Mouse (Mus musculus): ENCODE data around the gene Wdr25. TPM values are rescaled to one million over a fixed set of nuclear protein-coding genes. Genes with fewer than 3 reads are reported as not detected.

The Wdr25 gene
- polyA plus RNA-seq, 1 experiment from 2014 or later, result 3.3 TPM

GRCm38 (mm10) chr12:108934231-108934630, 40.8 kb downstream of the Wdr25 start:
- H3K4me2 ChIP-seq, result no peak overlapping the region
- no peaks in the 10 kb centered on the region for H3K36me3 ChIP-seq (ENCODE audit: control insufficient read depth, insufficient read depth, low read length)
- H3K9ac ChIP-seq (ENCODE audit: low read depth, low read length), result no peak overlapping the region
- no peaks in the 10 kb centered on the region for H3K9me3 ChIP-seq (replicated peaks; ENCODE audit: control insufficient read depth, low read length)
- H3K4me1 ChIP-seq (ENCODE audit: control insufficient read depth, insufficient read depth, low read length), result 0 out of 2 replicates have a peak, but pooled peaks cover 9% of the 10 kb centered on the region
- H3K4me3 ChIP-seq (ENCODE audit: low read depth, low read length), result no peak overlapping the region
- WGBS (ENCODE audit: insufficient replicate concordance), result 86% methylated on average over 6 of the region's 6 CpGs
- no peaks in the 10 kb centered on the region for H3K27me3 ChIP-seq (ENCODE audit: control insufficient read depth, insufficient read depth, low read length)
- ATAC-seq (replicated peaks; ENCODE audit: insufficient number of reproducible peaks, low FRiP score, low TSS enrichment), result no peak
- H3K27ac ChIP-seq (ENCODE audit: low read depth, low read length), result no peak overlapping the region

GRCm38 (mm10) chr12:108936834-108937233, 43.4 kb downstream of the Wdr25 start:
- no peaks in the 10 kb centered on the region for H3K36me3 ChIP-seq (ENCODE audit: control insufficient read depth, insufficient read depth, low read length)
- no peak for ATAC-seq (replicated peaks; ENCODE audit: insufficient number of reproducible peaks, low FRiP score, low TSS enrichment)
- H3K4me2 ChIP-seq, result no peak overlapping the region
- no peaks in the 10 kb centered on the region for H3K27me3 ChIP-seq (ENCODE audit: control insufficient read depth, insufficient read depth, low read length)
- no peak overlapping the region for H3K27ac ChIP-seq (ENCODE audit: low read depth, low read length)
- no peak overlapping the region for H3K4me3 ChIP-seq (ENCODE audit: low read depth, low read length)
- no peak overlapping the region for H3K9ac ChIP-seq (ENCODE audit: low read depth, low read length)
- H3K9me3 ChIP-seq (replicated peaks; ENCODE audit: control insufficient read depth, low read length), result no peaks in the 10 kb centered on the region
- WGBS (ENCODE audit: insufficient replicate concordance), result 60% methylated on average over 6 of the region's 6 CpGs
- 0 out of 2 replicates have a peak, but pooled peaks cover 9% of the 10 kb centered on the region for H3K4me1 ChIP-seq (ENCODE audit: control insufficient read depth, insufficient read depth, low read length)

GRCm38 (mm10) chr12:108937506-108937905, 44.1 kb downstream of the Wdr25 start:
- Histone ChIP-seq H3K36me3 (ENCODE audit: control insufficient read depth, insufficient read depth, low read length) (no peaks in the 10 kb centered on the region), H3K4me2 (no peak overlapping the region), H3K4me3 (ENCODE audit: low read depth, low read length) (no peak overlapping the region), H3K4me1 (ENCODE audit: control insufficient read depth, insufficient read depth, low read length) (0 out of 2 replicates have a peak, but pooled peaks cover 9% of the 10 kb centered on the region), H3K27me3 (ENCODE audit: control insufficient read depth, insufficient read depth, low read length) (no peaks in the 10 kb centered on the region), H3K9me3 (replicated peaks; ENCODE audit: control insufficient read depth, low read length) (no peaks in the 10 kb centered on the region), H3K9ac (ENCODE audit: low read depth, low read length) (no peak overlapping the region), H3K27ac (ENCODE audit: low read depth, low read length) (no peak overlapping the region)
- WGBS (ENCODE audit: insufficient replicate concordance), result 88% methylated on average over 4 of the region's 4 CpGs
- no peak for ATAC-seq (replicated peaks; ENCODE audit: insufficient number of reproducible peaks, low FRiP score, low TSS enrichment)

- no peak overlapping the region for H3K27ac ChIP-seq (ENCODE audit: low read depth, low read length)
- no peaks in the 10 kb centered on the region for H3K9me3 ChIP-seq (replicated peaks; ENCODE audit: control insufficient read depth, low read length)
- H3K4me2 ChIP-seq, result no peak overlapping the region
- no peaks in the 10 kb centered on the region for H3K27me3 ChIP-seq (ENCODE audit: control insufficient read depth, insufficient read depth, low read length)
- H3K4me3 ChIP-seq (ENCODE audit: low read depth, low read length), result no peak overlapping the region
- ATAC-seq (replicated peaks; ENCODE audit: insufficient number of reproducible peaks, low FRiP score, low TSS enrichment), result no peak
- no peaks in the 10 kb centered on the region for H3K36me3 ChIP-seq (ENCODE audit: control insufficient read depth, insufficient read depth, low read length)
- H3K9ac ChIP-seq (ENCODE audit: low read depth, low read length), result no peak overlapping the region
- 0 out of 2 replicates have a peak, but pooled peaks cover 9% of the 10 kb centered on the region for H3K4me1 ChIP-seq (ENCODE audit: control insufficient read depth, insufficient read depth, low read length)
- 66% methylated on average over 5 of the region's 5 CpGs for WGBS (ENCODE audit: insufficient replicate concordance)
Measured at GRCm38 (mm10) chr12:108938844-108939243, 45.4 kb downstream of the Wdr25 start.

GRCm38 (mm10) chr12:108939317-108939716, 45.9 kb downstream of the Wdr25 start:
- H3K9ac ChIP-seq (ENCODE audit: low read depth, low read length), result no peak overlapping the region
- H3K4me3 ChIP-seq (ENCODE audit: low read depth, low read length), result no peak overlapping the region
- H3K4me1 ChIP-seq (ENCODE audit: control insufficient read depth, insufficient read depth, low read length), result 0 out of 2 replicates have a peak, but pooled peaks cover 9% of the 10 kb centered on the region
- 78% methylated on average over 9 of the region's 9 CpGs for WGBS (ENCODE audit: insufficient replicate concordance)
- H3K36me3 ChIP-seq (ENCODE audit: control insufficient read depth, insufficient read depth, low read length), result no peaks in the 10 kb centered on the region
- no peaks in the 10 kb centered on the region for H3K9me3 ChIP-seq (replicated peaks; ENCODE audit: control insufficient read depth, low read length)
- no peak overlapping the region for H3K27ac ChIP-seq (ENCODE audit: low read depth, low read length)
- ATAC-seq (replicated peaks; ENCODE audit: insufficient number of reproducible peaks, low FRiP score, low TSS enrichment), result no peak
- H3K4me2 ChIP-seq, result no peak overlapping the region
- H3K27me3 ChIP-seq (ENCODE audit: control insufficient read depth, insufficient read depth, low read length), result no peaks in the 10 kb centered on the region

GRCm38 (mm10) chr12:108940255-108940654, 46.8 kb downstream of the Wdr25 start:
- 39% methylated on average over 1 of the region's 1 CpGs for WGBS (ENCODE audit: insufficient replicate concordance)
- Histone ChIP-seq H3K4me3 (ENCODE audit: low read depth, low read length) (no peak overlapping the region), H3K36me3 (ENCODE audit: control insufficient read depth, insufficient read depth, low read length) (no peaks in the 10 kb centered on the region), H3K27ac (ENCODE audit: low read depth, low read length) (no peak overlapping the region), H3K4me2 (no peak overlapping the region), H3K27me3 (ENCODE audit: control insufficient read depth, insufficient read depth, low read length) (no peaks in the 10 kb centered on the region), H3K9me3 (replicated peaks; ENCODE audit: control insufficient read depth, low read length) (no peaks in the 10 kb centered on the region), H3K4me1 (ENCODE audit: control insufficient read depth, insufficient read depth, low read length) (0 out of 2 replicates have a peak, but pooled peaks cover 9% of the 10 kb centered on the region), H3K9ac (ENCODE audit: low read depth, low read length) (no peak overlapping the region)
- no peak for ATAC-seq (replicated peaks; ENCODE audit: insufficient number of reproducible peaks, low FRiP score, low TSS enrichment)

GRCm38 (mm10) chr12:108941282-108941681, 47.9 kb downstream of the Wdr25 start:
- no peaks in the 10 kb centered on the region for H3K27me3 ChIP-seq (ENCODE audit: control insufficient read depth, insufficient read depth, low read length)
- no peak overlapping the region for H3K4me3 ChIP-seq (ENCODE audit: low read depth, low read length)
- no peak overlapping the region for H3K9ac ChIP-seq (ENCODE audit: low read depth, low read length)
- ATAC-seq (replicated peaks; ENCODE audit: insufficient number of reproducible peaks, low FRiP score, low TSS enrichment), result no peak
- no peak overlapping the region for H3K4me2 ChIP-seq
- H3K4me1 ChIP-seq (ENCODE audit: control insufficient read depth, insufficient read depth, low read length), result 0 out of 2 replicates have a peak, but pooled peaks cover 6% of the 10 kb centered on the region
- WGBS (ENCODE audit: insufficient replicate concordance), result 63% methylated on average over 2 of the region's 2 CpGs
- no peak overlapping the region for H3K27ac ChIP-seq (ENCODE audit: low read depth, low read length)
- H3K36me3 ChIP-seq (ENCODE audit: control insufficient read depth, insufficient read depth, low read length), result no peaks in the 10 kb centered on the region
- no peaks in the 10 kb centered on the region for H3K9me3 ChIP-seq (replicated peaks; ENCODE audit: control insufficient read depth, low read length)

GRCm38 (mm10) chr12:108942203-108942923, 48.9 kb downstream of the Wdr25 start:
- no peak overlapping the region for H3K27ac ChIP-seq (ENCODE audit: low read depth, low read length)

More at GRCm38 (mm10) chr12:108942203-108942923, 48.9 kb downstream of the Wdr25 start:
- Histone ChIP-seq H3K36me3 (ENCODE audit: control insufficient read depth, insufficient read depth, low read length) (no peaks in the 10 kb centered on the region), H3K9ac (ENCODE audit: low read depth, low read length) (no peak overlapping the region), H3K9me3 (replicated peaks; ENCODE audit: control insufficient read depth, low read length) (no peaks in the 10 kb centered on the region), H3K4me1 (ENCODE audit: control insufficient read depth, insufficient read depth, low read length) (no peaks in the 10 kb centered on the region), H3K27me3 (ENCODE audit: control insufficient read depth, insufficient read depth, low read length) (no peaks in the 10 kb centered on the region), H3K4me2 (no peak overlapping the region), H3K4me3 (ENCODE audit: low read depth, low read length) (no peak overlapping the region)
- ATAC-seq (replicated peaks; ENCODE audit: insufficient number of reproducible peaks, low FRiP score, low TSS enrichment), result no peak
- 81% methylated on average over 14 of the region's 14 CpGs for WGBS (ENCODE audit: insufficient replicate concordance)

Measured in heart, embryonic 11.5 days (tissue).